Mouse (Mus musculus) heart, embryonic 14.5 days (tissue): ENCODE data around the gene Huwe1. TPM values are rescaled to one million over a fixed set of nuclear protein-coding genes. Genes with fewer than 3 reads are reported as not detected.

Experiments
- ATAC-seq: fragments of 200-750 bp; cut with Nextera tagmentation; 2 replicates; pipeline ENCODE4 v1.8.0; 2017; ENCODE audit warnings: low read depth, moderate TSS enrichment; ENCODE audit not compliant: insufficient number of reproducible peaks, insufficient read depth, low FRiP score
- H3K27ac ChIP-seq, 2 experiments: fragments of 200-500 bp in 1 of 2; fragments of 300-500 bp in 1 of 2; sonication (generic) in 1 of 2; replicated peaks in 1 of 2; 2 replicates each; pipeline ENCODE4 v1.5.1; 2012 to 2014; ENCODE audit warnings: low read depth in 2 of 2, low read length in 2 of 2, control low read depth in 1 of 2, mild to moderate bottlenecking in 1 of 2, mixed read lengths in 1 of 2; ENCODE audit not compliant: control insufficient read depth in 1 of 2, insufficient read depth in 1 of 2
- H3K27me3 ChIP-seq: fragments of 300-500 bp; sonication (generic); 2 replicates; pipeline ENCODE4 v1.6.1; 2014; ENCODE audit warnings: mild to moderate bottlenecking, low read length, control low read depth; ENCODE audit not compliant: control insufficient read depth, insufficient read depth
- H3K36me3 ChIP-seq: fragments of 300-500 bp; sonication (generic); 2 replicates; pipeline ENCODE4 v1.6.1; 2014; ENCODE audit warnings: mild to moderate bottlenecking, control low read depth, low read length, mixed read lengths; ENCODE audit not compliant: control insufficient read depth, insufficient read depth
- H3K4me1 ChIP-seq, 2 experiments: fragments of 200-500 bp in 1 of 2; fragments of 300-500 bp in 1 of 2; sonication (generic) in 1 of 2; 2 replicates each; pipeline ENCODE4 v1.6.1; 2012 to 2014; ENCODE audit warnings: low read length in 2 of 2, control low read depth in 1 of 2, mixed read lengths in 1 of 2; ENCODE audit not compliant: control insufficient read depth in 2 of 2, insufficient read depth in 2 of 2
- H3K4me2 ChIP-seq: fragments of 300-500 bp; sonication (generic); 2 replicates; pipeline ENCODE4 v1.6.1; 2014; ENCODE audit warnings: mild to moderate bottlenecking, low read length
- H3K4me3 ChIP-seq, 2 experiments: fragments of 200-500 bp in 1 of 2; fragments of 300-500 bp in 1 of 2; sonication (generic) in 1 of 2; 2 replicates each; pipeline ENCODE4 v1.5.1; 2012 to 2014; ENCODE audit warnings: low read length in 2 of 2, mild to moderate bottlenecking in 2 of 2, control low read depth in 1 of 2, low read depth in 1 of 2, moderate library complexity in 1 of 2; ENCODE audit not compliant: control insufficient read depth in 1 of 2, insufficient read depth in 1 of 2
- H3K9ac ChIP-seq: fragments of 300-500 bp; sonication (generic); 2 replicates; pipeline ENCODE4 v1.6.1; 2014; ENCODE audit warnings: mild to moderate bottlenecking, low read length
- H3K9me3 ChIP-seq: fragments of 300-500 bp; sonication (generic); 2 replicates; pipeline ENCODE4 v1.6.1; 2016; ENCODE audit warnings: low read length, control low read depth; ENCODE audit not compliant: control insufficient read depth
- WGBS: fragments of 180-500 bp; shearing (Covaris S2); extraction: QIAGEN DNeasy Blood & Tissue Kit; methylation state at CpG from one replicate; pipeline ENCODE4 v1.1.7; 2014; 5-methylcytosine and 5-hydroxymethylcytosine counted together
- microRNA counts: library from miRNA; unstranded; fragments of <30 nt; microRNA quantifications from one replicate; lab custom pipeline; 2016
- microRNA-seq: library from miRNA; unstranded; fragments of <30 nt; microRNA quantifications from one replicate; pipeline ENCODE4, GENCODE M21; 2016
- polyA plus RNA-seq: library from polyadenylated mRNA; unstranded; fragments of >200 nt; fragmentation: Nextera tagmentation; extraction: Ambion mirVana; gene quantifications from 2 replicates; pipeline ENCODE4 v1.2.1, GENCODE M21; 2014

Gene Huwe1
- polyA plus RNA-seq, 1 experiment from 2014 or later = 45.2 TPM

DNA sequence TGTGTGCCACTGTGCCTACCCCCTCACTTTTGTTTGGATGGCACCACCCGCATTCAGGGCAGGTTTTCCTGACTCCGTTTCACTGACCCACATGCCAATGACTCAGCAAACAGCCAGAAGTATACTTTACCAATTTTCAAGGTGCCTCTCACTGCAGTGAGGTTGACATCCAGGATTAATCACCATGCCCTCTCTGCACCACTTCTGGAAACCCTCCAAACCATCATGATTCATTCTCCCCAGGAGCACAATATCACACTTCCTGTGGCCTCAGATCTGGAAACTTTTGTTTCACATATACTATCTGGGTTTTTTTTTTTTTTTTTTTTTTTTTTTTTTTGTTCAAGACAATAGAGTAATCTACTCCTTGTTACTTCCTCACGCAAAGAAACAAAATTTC lies 150.6 kb downstream of the Huwe1 start:
- no peaks in the 10 kb centered on the region for H3K9me3 ChIP-seq
- ATAC-seq = no peak
- no peak overlapping the region for H3K4me3 ChIP-seq
- no peaks in the 10 kb centered on the region for H3K36me3 ChIP-seq
- H3K4me1 ChIP-seq = no peaks in the 10 kb centered on the region
- WGBS = 60% methylated on average over 3 of the region's 3 CpGs
- H3K27ac ChIP-seq = no peak overlapping the region
- H3K9ac ChIP-seq = no peak overlapping the region
- no peaks in the 10 kb centered on the region for H3K27me3 ChIP-seq
- no peak overlapping the region for H3K4me2 ChIP-seq

MicroRNA genes within 50 kb of the gene (microRNA counts, 519-probe panel; counts per million panel counts)
- microRNA mmu-miR-98 (lab: Ali Mortazavi, UCI) = 5,911 counts per million, percentile 88 among the panel's probes with 10 or more counts

Small RNA genes within 50 kb of the gene (microRNA-seq; reads per million reads assigned to microRNA genes)
- gene Mir3113 = not detected
- gene Mir98 = 5,445 reads per million, percentile 93 among the genes with 10 or more reads in this experiment
- 1,660 reads per million, percentile 81 among the genes with 10 or more reads in this experiment for gene Mirlet7f-2

Other genes starting within 250 kb of the Huwe1 start
- gene Hsd17b10, start 201.0 kb downstream of the Huwe1 start, polyA plus RNA-seq = 213 and 226 TPM in 2 replicates
- gene Ribc1, start 215.5 kb downstream of the Huwe1 start, polyA plus RNA-seq = 1.6 and 2.0 TPM in 2 replicates
- 59.6 and 64.7 TPM in 2 replicates for gene Smc1a, start 215.6 kb downstream of the Huwe1 start, polyA plus RNA-seq